Mouse (Mus musculus) ES-E14 (cell line): ENCODE data around the gene Rragc. TPM values are rescaled to one million over a fixed set of nuclear protein-coding genes. Genes with fewer than 3 reads are reported as not detected.
A peak's percentile ranks its signal among the peaks of the same experiment; 100 is the strongest.

ENCODE experiments used
- DNase-seq: peaks from one replicate; pipeline ENCODE4 v3.0.0-alpha.2; 2013; ENCODE audit warnings: low read depth, low spot score
- H3K27ac ChIP-seq: 2 replicates; pipeline ENCODE4 v1.5.1; 2012; ENCODE audit warnings: low read depth, mild to moderate bottlenecking, low read length, moderate library complexity, mixed read lengths; ENCODE audit not compliant: poor library complexity, insufficient read depth, severe bottlenecking
- H3K36me3 ChIP-seq: 2 replicates; pipeline ENCODE4 v1.6.1; 2012; ENCODE audit warnings: mild to moderate bottlenecking, low read length, moderate library complexity, mixed read lengths; ENCODE audit not compliant: control insufficient read depth, poor library complexity, insufficient read depth, severe bottlenecking
- H3K4me1 ChIP-seq, 2 experiments: fragments of 150-350 bp in 1 of 2; sonication (generic) in 1 of 2; 2 replicates each; pipeline ENCODE4 v1.6.1; 2012; ENCODE audit warnings: low read length in 2 of 2, mild to moderate bottlenecking in 1 of 2, mixed read lengths in 1 of 2; ENCODE audit not compliant: control insufficient read depth in 2 of 2, insufficient read depth in 2 of 2, poor library complexity in 1 of 2
- H3K4me3 ChIP-seq, 2 experiments: fragments of 150-350 bp in 1 of 2; sonication (generic) in 1 of 2; 2 replicates each; pipeline ENCODE4 v1.5.1; 2012; ENCODE audit warnings: low read length in 2 of 2, low read depth in 1 of 2, mild to moderate bottlenecking in 1 of 2, mixed read lengths in 1 of 2; ENCODE audit not compliant: insufficient read depth in 1 of 2, poor library complexity in 1 of 2, severe bottlenecking in 1 of 2
- H3K9ac ChIP-seq: 2 replicates; pipeline ENCODE4 v1.6.1; 2012; ENCODE audit warnings: low read depth, mild to moderate bottlenecking, low read length, mixed read lengths; ENCODE audit not compliant: poor library complexity, insufficient read depth, severe bottlenecking
- H3K9me3 ChIP-seq: fragments of 150-350 bp; sonication (generic); 2 replicates; pipeline ENCODE4 v1.6.1; 2012; ENCODE audit warnings: low read depth, mild to moderate bottlenecking, low read length; ENCODE audit not compliant: control insufficient read depth, insufficient read depth
- CHD2 ChIP-seq: IDR thresholded peaks from 2 replicates; pipeline ENCODE4 v1.6.1; 2014; ENCODE audit warnings: mild to moderate bottlenecking, low read depth, low read length, inconsistent platforms
- HCFC1 ChIP-seq: IDR thresholded peaks from 2 replicates; pipeline ENCODE4 v1.6.1; 2012; ENCODE audit warnings: low read length, inconsistent platforms, borderline replicate concordance; ENCODE audit not compliant: insufficient read depth
- MAFK ChIP-seq: IDR thresholded peaks from 2 replicates; pipeline ENCODE4 v1.6.1; 2014; ENCODE audit warnings: mild to moderate bottlenecking, low read depth, low read length, inconsistent platforms; ENCODE audit not compliant: insufficient read depth
- ZC3H11A ChIP-seq: IDR thresholded peaks from 2 replicates; pipeline ENCODE4 v1.6.1; 2012; ENCODE audit warnings: low read depth, mild to moderate bottlenecking, inconsistent platforms, low read length, borderline replicate concordance
- ZNF384 ChIP-seq: IDR thresholded peaks from 2 replicates; pipeline ENCODE4 v1.6.1; 2012; ENCODE audit warnings: low read depth, low read length, inconsistent platforms
- in situ Hi-C, 2 experiments: fragments of 600-800 bp; cut with MboI; formaldehyde crosslinking; loops; one replicate each; pipeline ENCODE4 v1.15.1; 2025; ENCODE audit warnings: low sequenced_read_pairs in 2 of 2, inconsistent platforms in 1 of 2; ENCODE audit not compliant: unreplicated experiment in 2 of 2
- total RNA-seq: library from RNA; depleted of rRNA; stranded (reverse); fragments of 300-350 nt; gene quantifications from 2 replicates; pipeline ENCODE4 v1.2.3, GENCODE M21; 2012

Gene Rragc
- total RNA-seq, 1 experiment: 24.0 TPM

GRCm38 (mm10) chr4:123917548-123918140 lies 398 bp downstream of the Rragc start, which contains the start of gene 4930535I16Rik:
Gene 4930535I16Rik (minus strand): TSS chr4:123918022.
- H3K4me1 ChIP-seq: peaks cover 2 to 6% of the 10 kb centered on the region in 2 experiments; a peak in 2 of 4 replicates
- H3K9ac ChIP-seq: peak within 1 kb of the TSS; percentile 83
- in situ Hi-C loops: no loop called here
- TF ChIP-seq HCFC1: no peak
- TF ChIP-seq ZC3H11A: no peak
- TF ChIP-seq MAFK: no peak
- TF ChIP-seq ZNF384: no peak
- no peak for TF ChIP-seq CHD2
- H3K9me3 ChIP-seq: no peaks in the 10 kb centered on the region
- peak within 1 kb of the TSS; percentile 82 to 91 for H3K4me3 ChIP-seq
- no peak for DNase-seq
- peaks cover 17% of the 10 kb centered on the region for H3K36me3 ChIP-seq
- H3K27ac ChIP-seq: peak within 1 kb of the TSS; percentile 38

GRCm38 (mm10) chr4:123918851-123919250 lies 1.6 kb downstream of the Rragc start:
- in situ Hi-C loops: no loop called here
- peak overlapping the region; percentile 82 to 91; a peak in 3 of 4 replicates for H3K4me3 ChIP-seq
- TF ChIP-seq HCFC1: no peak
- 0 out of 2 replicates have a peak, but pooled peaks have one; percentile 3 for TF ChIP-seq MAFK
- H3K9ac ChIP-seq: no peak overlapping the region
- H3K9me3 ChIP-seq: no peaks in the 10 kb centered on the region
- peaks cover 11% of the 10 kb centered on the region for H3K36me3 ChIP-seq
- peak; percentile 72 for DNase-seq
- H3K4me1 ChIP-seq: peaks cover 2 to 6% of the 10 kb centered on the region in 2 experiments; a peak in 2 of 4 replicates
- H3K27ac ChIP-seq: no peak overlapping the region

- in situ Hi-C loops: no loop called here
- TF ChIP-seq MAFK (no peak), ZC3H11A (no peak), ZNF384 (0 out of 2 replicates have a peak, but pooled peaks have one; percentile 15), HCFC1 (no peak), CHD2 (no peak)
- H3K36me3 ChIP-seq: peaks cover 11% of the 10 kb centered on the region
Observed at GRCm38 (mm10) chr4:123921055-123921565, 3.9 kb downstream of the Rragc start.

GRCm38 (mm10) chr4:123927961-123928360 lies 10.7 kb downstream of the Rragc start:
- in situ Hi-C loops: loop anchor here in 1 of 2 experiments (25.0 kb wide), 1 partner anchor 759 kb away; the partner anchor contains the start of gene Utp11
- Histone ChIP-seq H3K4me3 (no peak overlapping the region), H3K4me1 (no peaks in the 10 kb centered on the region), H3K36me3 (peaks cover 11% of the 10 kb centered on the region), H3K9me3 (no peaks in the 10 kb centered on the region), H3K27ac (no peak overlapping the region), H3K9ac (no peak overlapping the region)
- no peak for TF ChIP-seq ZNF384
- TF ChIP-seq MAFK: no peak
- no peak for TF ChIP-seq HCFC1
- no peak for TF ChIP-seq CHD2
- TF ChIP-seq ZC3H11A: no peak
- no peak for DNase-seq

More at GRCm38 (mm10) chr4:123921055-123921565, 3.9 kb downstream of the Rragc start:
- no peaks in the 10 kb centered on the region for H3K9me3 ChIP-seq
- H3K27ac ChIP-seq: no peak overlapping the region
- H3K9ac ChIP-seq: no peak overlapping the region
- H3K4me1 ChIP-seq: peaks cover 2% of the 10 kb centered on the region in 2 experiments; a peak in 2 of 4 replicates
- no peak for DNase-seq
- H3K4me3 ChIP-seq: no peak overlapping the region
